Mouse (Mus musculus) stomach, embryonic 14.5 days (tissue): ENCODE measurements around the gene Sppl3. TPM values are rescaled to one million over a fixed set of nuclear protein-coding genes. Genes with fewer than 3 reads are reported as not detected.

Experiments
- ATAC-seq: fragments of 200-750 bp; cut with Nextera tagmentation; 2 replicates; pipeline ENCODE4 v1.8.0; 2017; ENCODE audit warnings: low read depth, moderate TSS enrichment; ENCODE audit not compliant: insufficient number of reproducible peaks, insufficient read depth, low FRiP score
- H3K27ac ChIP-seq: fragments of 300-500 bp; sonication (generic); 2 replicates; pipeline ENCODE4 v1.5.1; 2014; ENCODE audit warnings: mild to moderate bottlenecking, low read length, moderate library complexity, mixed read lengths
- H3K27me3 ChIP-seq: fragments of 300-500 bp; sonication (generic); 2 replicates; pipeline ENCODE4 v1.6.1; 2014; ENCODE audit warnings: low read length, control low read depth, mixed read lengths; ENCODE audit not compliant: control insufficient read depth, insufficient read depth
- H3K36me3 ChIP-seq: fragments of 300-500 bp; sonication (generic); 2 replicates; pipeline ENCODE4 v1.6.1; 2014; ENCODE audit warnings: mild to moderate bottlenecking, control low read depth, low read length, moderate library complexity, mixed read lengths; ENCODE audit not compliant: control insufficient read depth, insufficient read depth
- H3K4me1 ChIP-seq: fragments of 300-500 bp; sonication (generic); 2 replicates; pipeline ENCODE4 v1.6.1; 2014; ENCODE audit warnings: low read length, control low read depth, mixed read lengths; ENCODE audit not compliant: control insufficient read depth, insufficient read depth
- H3K4me2 ChIP-seq: fragments of 300-500 bp; sonication (generic); replicated peaks from 2 replicates; pipeline ENCODE4 v1.6.1; 2014; ENCODE audit warnings: low read depth, low read length, control low read depth
- H3K4me3 ChIP-seq: fragments of 300-500 bp; sonication (generic); 2 replicates; pipeline ENCODE4 v1.5.1; 2014; ENCODE audit warnings: low read depth, low read length, control low read depth
- H3K9ac ChIP-seq: fragments of 300-500 bp; sonication (generic); replicated peaks from 2 replicates; pipeline ENCODE4 v1.6.1; 2014; ENCODE audit warnings: low read depth, mild to moderate bottlenecking, control low read depth, low read length, moderate library complexity, mixed read lengths
- H3K9me3 ChIP-seq: fragments of 300-500 bp; sonication (generic); 2 replicates; pipeline ENCODE4 v1.6.1; 2016; ENCODE audit warnings: low read depth, low read length, control low read depth; ENCODE audit not compliant: control insufficient read depth
- WGBS: fragments of 180-500 bp; shearing (Covaris S2); extraction: QIAGEN DNeasy Blood & Tissue Kit; methylation state at CpG from one replicate; pipeline ENCODE4 v1.1.7; 2014; 5-methylcytosine and 5-hydroxymethylcytosine counted together
- polyA plus RNA-seq: library from polyadenylated mRNA; unstranded; fragments of >200 nt; fragmentation: Nextera tagmentation; extraction: Ambion mirVana; gene quantifications from 2 replicates; pipeline ENCODE4 v1.2.1, GENCODE M21; 2014

The Sppl3 gene
- polyA plus RNA-seq, 1 experiment from 2014 or later, result 27.7 TPM

GRCm38 (mm10) chr5:115081636-115082035 is 70.7 kb downstream of the Sppl3 start:
- no peak overlapping the region for H3K9ac ChIP-seq
- H3K9me3 ChIP-seq, result no peaks in the 10 kb centered on the region
- peaks cover 42% of the 10 kb centered on the region for H3K36me3 ChIP-seq
- 83% methylated on average over 5 of the region's 5 CpGs for WGBS
- H3K27ac ChIP-seq, result no peak overlapping the region
- H3K4me2 ChIP-seq, result no peak overlapping the region
- no peak for ATAC-seq
- H3K4me1 ChIP-seq, result no peaks in the 10 kb centered on the region
- no peaks in the 10 kb centered on the region for H3K27me3 ChIP-seq
- H3K4me3 ChIP-seq, result no peak overlapping the region

GRCm38 (mm10) chr5:115083492-115083891 is 72.6 kb downstream of the Sppl3 start:
- Histone ChIP-seq H3K4me2 (no peak overlapping the region), H3K4me1 (no peaks in the 10 kb centered on the region), H3K4me3 (no peak overlapping the region), H3K27ac (no peak overlapping the region), H3K9me3 (no peaks in the 10 kb centered on the region), H3K36me3 (peaks cover 52% of the 10 kb centered on the region), H3K27me3 (no peaks in the 10 kb centered on the region), H3K9ac (no peak overlapping the region)
- no peak for ATAC-seq
- WGBS, result 91% methylated on average over 6 of the region's 6 CpGs

GRCm38 (mm10) chr5:115085675-115086074 is 74.7 kb downstream of the Sppl3 start:
- no peak overlapping the region for H3K4me2 ChIP-seq
- H3K9ac ChIP-seq, result no peak overlapping the region
- H3K36me3 ChIP-seq, result peaks cover 70% of the 10 kb centered on the region
- H3K4me3 ChIP-seq, result no peak overlapping the region
- 98% methylated on average over 2 of the region's 2 CpGs for WGBS
- H3K27ac ChIP-seq, result no peak overlapping the region
- H3K4me1 ChIP-seq, result no peaks in the 10 kb centered on the region
- no peaks in the 10 kb centered on the region for H3K9me3 ChIP-seq
- ATAC-seq, result no peak
- H3K27me3 ChIP-seq, result no peaks in the 10 kb centered on the region

- Histone ChIP-seq H3K27me3 (no peaks in the 10 kb centered on the region), H3K36me3 (peaks cover 59% of the 10 kb centered on the region), H3K4me3 (no peak overlapping the region), H3K9ac (no peak overlapping the region), H3K27ac (no peak overlapping the region), H3K9me3 (no peaks in the 10 kb centered on the region), H3K4me2 (no peak overlapping the region), H3K4me1 (no peaks in the 10 kb centered on the region)
- ATAC-seq, result no peak
- WGBS, result 96% methylated on average over 5 of the region's 5 CpGs
Measured at GRCm38 (mm10) chr5:115089592-115090268, 78.8 kb downstream of the Sppl3 start.

DNA sequence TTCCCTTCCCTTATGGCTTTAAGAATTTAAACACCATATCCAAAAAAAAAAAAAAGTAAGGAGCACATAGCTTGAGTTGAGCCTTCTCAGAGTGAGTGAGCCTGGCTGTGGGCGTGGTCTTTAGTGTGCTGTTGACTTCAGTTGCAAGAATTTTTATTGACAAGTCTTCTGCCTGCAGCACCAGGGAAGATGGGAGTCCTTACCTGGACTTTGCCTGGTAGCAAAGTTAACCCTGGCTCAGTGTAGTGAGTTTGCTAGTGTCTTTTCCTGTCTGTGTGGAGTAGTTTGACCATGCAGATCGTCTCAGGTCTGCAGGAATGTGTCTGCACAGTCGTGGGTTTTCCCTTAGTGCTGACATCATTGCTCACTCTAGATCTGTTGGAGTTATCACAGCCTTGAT is 80.1 kb downstream of the Sppl3 start:
- Histone ChIP-seq H3K4me1 (no peaks in the 10 kb centered on the region), H3K9ac (no peak overlapping the region), H3K27ac (no peak overlapping the region), H3K4me2 (no peak overlapping the region), H3K9me3 (no peaks in the 10 kb centered on the region), H3K36me3 (peaks cover 65% of the 10 kb centered on the region), H3K4me3 (no peak overlapping the region), H3K27me3 (no peaks in the 10 kb centered on the region)
- WGBS, result 79% methylated on average over 3 of the region's 3 CpGs
- no peak for ATAC-seq

DNA sequence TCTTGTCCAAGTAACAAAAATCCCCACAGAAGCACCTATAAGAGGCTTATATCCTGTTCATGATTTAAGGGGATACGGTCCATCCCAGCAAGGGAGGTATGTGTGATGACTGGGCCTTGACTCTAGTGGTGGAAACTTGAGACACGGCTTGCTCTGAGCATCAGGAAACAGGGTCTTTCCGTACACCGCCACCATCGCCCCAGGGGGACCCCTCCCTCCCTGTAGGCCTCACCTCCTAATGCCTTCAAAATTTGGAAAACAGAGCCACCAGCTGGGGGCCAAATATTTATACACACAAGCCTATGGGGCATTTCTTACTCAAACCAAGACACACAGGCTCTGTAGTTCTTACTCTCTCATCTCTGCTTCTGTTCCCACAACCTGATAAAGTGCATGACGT is 80.8 kb downstream of the Sppl3 start:
- Histone ChIP-seq H3K4me2 (no peak overlapping the region), H3K27me3 (no peaks in the 10 kb centered on the region), H3K36me3 (peaks cover 67% of the 10 kb centered on the region), H3K27ac (no peak overlapping the region), H3K9me3 (no peaks in the 10 kb centered on the region), H3K4me1 (no peaks in the 10 kb centered on the region), H3K9ac (no peak overlapping the region), H3K4me3 (no peak overlapping the region)
- no peak for ATAC-seq
- 92% methylated on average over 6 of the region's 6 CpGs for WGBS

GRCm38 (mm10) chr5:115098195-115098594 is 87.3 kb downstream of the Sppl3 start, which contains the start of gene Gm10401:
Gene Gm10401, minus strand, starts transcription at chr5:115098295.
- H3K36me3 ChIP-seq, result peaks cover 56% of the 10 kb centered on the region
- no peak within 1 kb of the TSS for H3K4me3 ChIP-seq
- no peak within 1 kb of the TSS for H3K9ac ChIP-seq
- no peak within 1 kb of the TSS for H3K27ac ChIP-seq
- 93% methylated on average over 8 of the region's 8 CpGs for WGBS
- H3K9me3 ChIP-seq, result no peaks in the 10 kb centered on the region
- H3K4me1 ChIP-seq, result no peaks in the 10 kb centered on the region
- no peaks in the 10 kb centered on the region for H3K27me3 ChIP-seq
- no peak within 1 kb of the TSS for H3K4me2 ChIP-seq
- ATAC-seq, result no peak

DNA sequence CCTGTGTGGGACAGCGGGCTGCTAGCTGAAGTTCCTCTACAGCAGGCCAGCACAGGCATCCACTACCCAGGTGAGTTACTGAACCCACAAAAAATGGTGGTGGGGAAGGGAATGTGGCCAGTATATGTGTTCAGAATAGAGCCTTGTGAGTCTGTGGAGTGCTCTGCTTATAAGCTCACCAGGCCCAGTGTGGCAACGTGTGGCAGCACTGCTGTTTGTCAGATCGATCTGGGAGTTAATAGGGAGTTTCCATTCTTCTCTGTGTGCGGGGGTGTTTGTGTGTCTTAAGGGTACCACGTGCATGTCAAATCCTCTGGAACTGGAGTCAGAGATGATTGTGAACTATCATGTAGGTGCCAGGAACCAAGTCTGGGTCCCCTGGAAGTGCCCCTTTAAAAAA is 88.6 kb downstream of the Sppl3 start:
- Histone ChIP-seq H3K27me3 (no peaks in the 10 kb centered on the region), H3K4me2 (no peak overlapping the region), H3K4me1 (no peaks in the 10 kb centered on the region), H3K9ac (no peak overlapping the region), H3K9me3 (no peaks in the 10 kb centered on the region), H3K4me3 (no peak overlapping the region), H3K36me3 (peaks cover 52% of the 10 kb centered on the region), H3K27ac (no peak overlapping the region)
- no peak for ATAC-seq
- 84% methylated on average over 5 of the region's 5 CpGs for WGBS

DNA sequence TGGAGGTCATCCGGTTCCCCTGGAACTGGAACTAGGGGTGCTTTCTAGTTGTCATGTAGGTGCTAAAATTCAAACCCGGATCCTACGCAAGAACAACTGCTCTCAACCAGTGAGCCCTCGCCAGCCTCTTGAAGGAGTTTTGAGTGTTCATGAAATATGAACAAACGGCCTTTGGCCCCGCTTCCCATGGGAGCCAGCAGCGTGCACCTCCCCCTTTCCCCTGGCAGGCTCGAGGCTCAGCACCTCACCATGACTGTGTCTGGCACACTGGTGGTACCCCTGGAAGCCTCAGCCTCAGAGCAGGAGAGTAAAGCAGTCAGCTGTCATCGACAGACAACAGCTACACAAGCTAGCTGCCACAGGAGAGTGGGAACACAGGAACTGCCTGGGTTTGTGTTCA is 89.1 kb downstream of the Sppl3 start:
- Histone ChIP-seq H3K36me3 (peaks cover 50% of the 10 kb centered on the region), H3K9me3 (no peaks in the 10 kb centered on the region), H3K4me2 (no peak overlapping the region), H3K9ac (no peak overlapping the region), H3K27me3 (no peaks in the 10 kb centered on the region), H3K4me3 (no peak overlapping the region), H3K4me1 (no peaks in the 10 kb centered on the region), H3K27ac (no peak overlapping the region)
- WGBS, result 81% methylated on average over 9 of the region's 9 CpGs
- no peak for ATAC-seq
